Mouse (Mus musculus) inflammation-experienced regulatory T-cells, adult 6 months (primary cell): ENCODE results near the gene Duoxa1. TPM values are rescaled to one million over a fixed set of nuclear protein-coding genes. Genes with fewer than 3 reads are reported as not detected.

ENCODE experiments used
- ATAC-seq: one replicate; pipeline ENCODE4 v1.8.0; 2017
- polyA plus RNA-seq, 3 experiments: library from polyadenylated mRNA; unstranded; fragments of 100-300 nt; shearing (Covaris generic); gene quantifications; one replicate each; pipeline ENCODE4 v1.2.1; 2017

The Duoxa1 gene
- polyA plus RNA-seq, 3 experiments from 2014 or later, result not detected

GRCm38 (mm10) chr2:122297271-122298095 is 16.0 kb downstream of the Duoxa1 start:
- no peak for ATAC-seq

DNA sequence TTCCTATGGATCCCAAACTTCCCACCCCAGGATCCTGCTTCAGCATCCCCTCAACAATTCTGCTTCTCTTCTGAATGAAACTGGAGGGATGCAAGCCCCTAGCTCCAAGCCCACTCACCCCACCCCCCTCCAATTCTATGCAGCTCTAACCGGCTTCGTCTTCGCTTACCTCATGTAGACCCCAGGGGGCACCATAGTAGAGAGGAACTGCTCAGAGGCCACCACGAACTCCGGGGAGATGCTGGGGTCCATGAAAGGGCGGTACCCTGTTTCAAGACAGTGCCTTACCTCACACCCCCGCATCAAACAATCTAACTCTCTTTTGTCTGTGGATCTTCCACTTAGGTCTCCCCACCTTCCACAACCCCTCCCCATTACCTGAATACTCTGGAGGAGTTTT is 18.6 kb downstream of the Duoxa1 start:
- no peak for ATAC-seq

GRCm38 (mm10) chr2:122286137-122286536 is 27.4 kb downstream of the Duoxa1 start:
- ATAC-seq, result no peak

GRCm38 (mm10) chr2:122284091-122284490 is 29.4 kb downstream of the Duoxa1 start:
- no peak for ATAC-seq

GRCm38 (mm10) chr2:122278769-122279168 is 34.8 kb downstream of the Duoxa1 start:
- no peak for ATAC-seq

- ATAC-seq, result no peak
Measured at GRCm38 (mm10) chr2:122266407-122267193, 46.9 kb downstream of the Duoxa1 start.

DNA sequence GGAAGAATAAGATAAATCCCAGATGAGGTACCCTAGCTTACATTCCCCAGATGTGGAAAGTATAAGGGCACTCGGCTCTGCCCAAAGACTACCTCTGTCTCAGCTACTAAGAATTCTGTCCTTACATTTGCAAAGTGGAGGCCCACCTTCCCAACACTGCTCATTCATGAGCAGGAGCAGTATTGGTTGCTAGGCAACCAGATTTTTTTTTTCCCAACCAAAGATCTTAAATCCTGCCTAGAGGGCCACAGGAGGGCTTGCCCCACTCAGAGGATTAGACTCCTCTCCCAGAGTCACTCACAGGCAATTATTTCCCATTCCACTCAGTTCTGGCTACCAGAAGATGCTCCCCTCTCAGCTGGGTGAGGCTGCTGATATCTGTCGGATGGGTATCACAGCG is 48.8 kb downstream of the Duoxa1 start:
- no peak for ATAC-seq

DNA sequence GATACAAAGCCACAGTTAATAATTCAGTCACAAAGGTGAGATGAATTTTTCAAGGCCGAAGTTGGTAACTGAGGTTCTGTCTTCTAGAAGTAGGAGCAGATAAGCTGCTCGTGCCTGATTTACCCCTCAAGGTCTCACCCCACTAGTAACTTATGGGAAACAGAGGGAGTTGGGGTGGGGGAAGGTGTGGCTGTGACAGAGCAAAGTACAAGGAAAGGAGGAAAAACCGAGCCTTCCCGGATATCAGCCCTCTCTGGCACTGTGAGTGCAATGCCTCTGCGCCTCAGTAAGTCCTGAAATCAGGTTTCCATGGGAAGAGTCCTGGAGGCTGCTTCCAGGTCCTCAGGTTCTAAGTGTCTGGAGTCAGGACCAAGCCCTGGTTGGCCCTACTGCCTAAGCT is 52.8 kb downstream of the Duoxa1 start:
- ATAC-seq, result no peak

- ATAC-seq, result no peak
Measured at GRCm38 (mm10) chr2:122255997-122256396, 57.5 kb downstream of the Duoxa1 start.

Other genes starting within 250 kb of the Duoxa1 start
- 1 to 10 TPM; 5.6 to 6.8 (median 6.3) TPM for gene Spg11, start 195.3 kb downstream of the Duoxa1 start, polyA plus RNA-seq
- over 10,000 TPM in 1 of 3 experiments, 1,000 to 10,000 TPM in 2; 8,524 to 10,037 (median 9,865) TPM for gene B2m, start 166.0 kb downstream of the Duoxa1 start, polyA plus RNA-seq
- gene Trim69, start 153.0 kb downstream of the Duoxa1 start, polyA plus RNA-seq, result under 1 TPM in 2 of 3 experiments, not detected in 1; 0.26 to 0.33 TPM
- gene Patl2, start 127.5 kb downstream of the Duoxa1 start, polyA plus RNA-seq, result under 1 TPM in 2 of 3 experiments, not detected in 1; 0.22 to 0.40 TPM
- gene Terb2, start 127.5 kb downstream of the Duoxa1 start, polyA plus RNA-seq, result not detected
- gene Sord, start 79.0 kb downstream of the Duoxa1 start, polyA plus RNA-seq, result 1 to 10 TPM; 3.5 to 8.4 (median 4.3) TPM
- not detected for gene Duox2, start 15.3 kb downstream of the Duoxa1 start, polyA plus RNA-seq
- not detected for gene Duoxa2, start 14.8 kb downstream of the Duoxa1 start, polyA plus RNA-seq
- gene Duox1, start 1.9 kb upstream of the Duoxa1 start, polyA plus RNA-seq, result not detected
- gene Shf, start 55.4 kb upstream of the Duoxa1 start, polyA plus RNA-seq, result under 1 TPM in 1 of 3 experiments, not detected in 2; 0.39 TPM
- 100 to 1,000 TPM in 2 of 3 experiments, 10 to 100 TPM in 1; 66.9 to 135 (median 110) TPM for gene Slc28a2, start 112.7 kb upstream of the Duoxa1 start, polyA plus RNA-seq
- gene Gm14085, start 171.2 kb upstream of the Duoxa1 start, polyA plus RNA-seq, result 10 to 100 TPM in 1 of 3 experiments, 1 to 10 TPM in 1, under 1 TPM in 1; 0.20 to 14.7 (median 5.5) TPM